ENCODE assay signal across 14 mouse cellular contexts in genomic region chr11:51897311-51897710, GRCm38 (mm10). TPM values are rescaled to one million over a fixed set of nuclear protein-coding genes. Genes with fewer than 3 reads are reported as not detected.
A peak's percentile ranks its signal among the peaks of the same experiment; 100 is the strongest.
DNase-seq lines count a peak whose midpoint lies in the region; ATAC-seq and TF ChIP-seq lines count a peak whose summit lies in the region.
"Had no signal": no experiment of that assay in that cellular context is flagged by ENCODE, and none has a peak within 500 bp of the region (broad histone marks: within the 10 kb centered on the region; RNA-seq: fewer than 3 reads in every experiment).

No protein-coding gene starts in this region.

- DNase-seq in gastrocnemius, adult 2 months: peak; percentile 36
- no peak for DNase-seq in gastrocnemius, postnatal 10 days
- DNase-seq in left cerebral cortex, postnatal 36 days (ENCODE audit: low spot score in 2 of 2): peak; percentile 25 to 33
- no peak for DNase-seq in left cerebral cortex, adult 11 months (ENCODE audit: low spot score)
- peak; percentile 63 to 87 for DNase-seq in heart, adult 9 months (ENCODE audit: low spot score in 2 of 2)
- peak; percentile 74 for DNase-seq in lung, postnatal 25 days (ENCODE audit: low spot score)
- DNase-seq: cerebellum, adult 9-10 months; thymus, adult 18-20 months had no signal

- peak overlapping the region; percentile 24; the same call in 1 of the 2 replicates for H3K4me3 ChIP-seq in gastrocnemius, adult 2 months
- H3K4me3 ChIP-seq: forebrain, embryonic 10.5 days; limb, embryonic 10.5 days; midbrain, embryonic 12.5 days had no signal

- H3K27ac ChIP-seq in gastrocnemius, adult 2 months: peak overlapping the region; percentile 75
- H3K27ac ChIP-seq: forebrain, embryonic 10.5 days; limb, embryonic 10.5 days; liver, embryonic 14.5 days; midbrain, embryonic 12.5 days had no signal

- TF ChIP-seq CTCF in gastrocnemius, adult 2 months (IDR thresholded peaks at IDR 0.05): no peak

- no peak for ATAC-seq in erythroid progenitor cell, adult 5-6 weeks (replicated peaks; ENCODE audit: low FRiP score, poor library complexity, severe bottlenecking)
- ATAC-seq in erythroblast, adult 5-6 weeks (replicated peaks; ENCODE audit: low FRiP score, poor library complexity, severe bottlenecking): no peak

- intact Hi-C loops in gastrocnemius, adult 2 months (cut with DNase I): no loop called here
- intact Hi-C loops in left cerebral cortex, postnatal 36 days (cut with DNase I): loop anchor here (5.0 kb wide), 1 partner anchor 50 kb away; no protein-coding TSS in a partner anchor

RNA-seq across cellular contexts. Expression of gene Jade2, which starts 39.9 kb away (rescaled TPM):
- 1 to 10 TPM; 7.8 to 7.9 TPM for total RNA-seq in gastrocnemius, adult 2 months (2021)
- 1 to 10 TPM; 2.3 to 2.6 TPM for total RNA-seq in gastrocnemius, postnatal 10 days (2021)
- total RNA-seq in left cerebral cortex, postnatal 36 days (2021): 10 to 100 TPM; 34.0 to 39.7 TPM
- 4.3 and 4.6 TPM in 2 replicates for total RNA-seq in erythroid progenitor cell, adult 5-6 weeks (2015; ENCODE audit: low replicate concordance)
- total RNA-seq in erythroid progenitor cell, adult 5-6 weeks (2017; ENCODE audit: low replicate concordance): 5.6 and 5.9 TPM in 2 replicates
- 1.7 and 3.8 TPM in 2 replicates for total RNA-seq in erythroblast, adult 5-6 weeks (2015; ENCODE audit: low replicate concordance)
- total RNA-seq in erythroblast, adult 5-6 weeks (2017; ENCODE audit: low replicate concordance): 2.4 and 2.6 TPM in 2 replicates

Comparison
In these comparisons a context has a peak if more than half of its experiments do, and no peak if none do; other contexts are left out.
1. DNase-seq: peak in gastrocnemius, adult 2 months (single experiment), left cerebral cortex, postnatal 36 days (2 of 2), heart, adult 9 months (2 of 2) and lung, postnatal 25 days (single experiment); none in gastrocnemius, postnatal 10 days (single experiment) and left cerebral cortex, adult 11 months (single experiment).